Mouse (Mus musculus) liver, embryonic 14.5 days (tissue): Measurements from ENCODE around the gene Rras2.

Experiments used
- CTCF ChIP-seq: IDR thresholded peaks from 2 replicates; pipeline ENCODE4 v1.5.1; 2016; ENCODE audit warnings: antibody characterized with exemption, low read depth, control low read depth
- EP300 ChIP-seq: IDR thresholded peaks from 2 replicates; pipeline ENCODE4 v1.6.1; 2016; ENCODE audit warnings: antibody characterized with exemption, low read depth

- TF ChIP-seq CTCF, result no peak
- TF ChIP-seq EP300, result no peak
Measured at GRCm38 (mm10) chr7:114018861-114019260, 98.7 kb downstream of the Rras2 start.
